Mouse (Mus musculus) heart, adult 2 months (tissue): ENCODE results near the gene Tmprss11f.

Experiments used
- CTCF ChIP-seq: fragments of 200-600 bp; IDR thresholded peaks from 2 replicates; pipeline ENCODE4 v1.8.1; 2022; ENCODE audit warnings: antibody characterized with exemption, mild to moderate bottlenecking, moderate library complexity
- EP300 ChIP-seq: fragments of 200-500 bp; IDR thresholded peaks from 2 replicates; pipeline ENCODE4 v1.6.1; 2011; ENCODE audit warnings: low read depth, low read length, control low read depth; ENCODE audit not compliant: insufficient read depth
- POLR2A ChIP-seq: fragments of 200-500 bp; IDR thresholded peaks from 2 replicates; pipeline ENCODE4 v1.6.1; 2011; ENCODE audit warnings: mild to moderate bottlenecking, low read depth, low read length, control low read depth; ENCODE audit not compliant: insufficient read depth

DNA sequence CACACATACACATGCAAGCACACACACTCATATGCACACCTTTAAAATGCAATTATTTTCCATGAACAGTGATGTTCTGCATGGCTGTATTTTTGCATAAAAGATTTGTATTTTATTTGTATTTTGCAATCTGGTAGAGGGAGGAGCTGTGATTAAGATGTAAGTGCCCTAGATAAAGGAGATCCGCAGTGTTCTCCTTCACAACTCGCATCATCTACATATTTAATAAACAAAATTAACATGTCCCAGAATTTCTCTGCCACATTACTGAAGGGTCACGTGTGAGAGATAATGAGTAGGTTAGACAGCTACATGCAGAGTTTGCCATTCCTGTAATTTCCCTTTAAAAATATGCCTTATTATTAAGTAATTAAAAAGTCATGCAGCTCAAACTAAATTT lies 46.3 kb downstream of the Tmprss11f start:
- TF ChIP-seq POLR2A, result no peak
- no peak for TF ChIP-seq EP300
- no peak for TF ChIP-seq CTCF
